Mouse (Mus musculus): ENCODE measurements around the gene Rab10. TPM values are rescaled to one million over a fixed set of nuclear protein-coding genes. Genes with fewer than 3 reads are reported as not detected.
"Not testable (repeated sequence)": the region's sequence is repeated elsewhere in the genome, so short reads cannot be mapped to it uniquely, and the experiment has no call there.

Rab10 gene
- 100 to 1,000 TPM; 114 to 129 (median 122) TPM for total RNA-seq (2022)

GRCm38 (mm10) chr12:3309391-3310320 lies at the start of gene Rab10:
Gene Rab10, minus strand, starts transcription at chr12:3309969.
- DNase-seq (ENCODE audit: low spot score) = peak; percentile 98

- peak; percentile 81 for DNase-seq (ENCODE audit: low spot score)
Measured at GRCm38 (mm10) chr12:3359302-3359701, 49.5 kb upstream of the Rab10 start.

GRCm38 (mm10) chr12:3356824-3357223 lies 47.1 kb upstream of the Rab10 start:
- no peak for DNase-seq (ENCODE audit: low spot score)

GRCm38 (mm10) chr12:3355068-3355467 lies 45.3 kb upstream of the Rab10 start:
- DNase-seq (ENCODE audit: low spot score) = no peak

- DNase-seq (ENCODE audit: low spot score) = no peak
Measured at GRCm38 (mm10) chr12:3352216-3352615, 42.4 kb upstream of the Rab10 start.

- no peak for DNase-seq (ENCODE audit: low spot score)
Measured at GRCm38 (mm10) chr12:3350136-3350535, 40.4 kb upstream of the Rab10 start.

GRCm38 (mm10) chr12:3349387-3349786 lies 39.6 kb upstream of the Rab10 start:
- DNase-seq (ENCODE audit: low spot score) = no peak

- no peak for DNase-seq (ENCODE audit: low spot score)
Measured at GRCm38 (mm10) chr12:3347682-3348081, 37.9 kb upstream of the Rab10 start.

GRCm38 (mm10) chr12:3345038-3345437 lies 35.3 kb upstream of the Rab10 start:
- DNase-seq (ENCODE audit: low spot score) = no peak

GRCm38 (mm10) chr12:3344155-3344554 lies 34.4 kb upstream of the Rab10 start:
- no peak for DNase-seq (ENCODE audit: low spot score)

- no peak for DNase-seq (ENCODE audit: low spot score)
Measured at GRCm38 (mm10) chr12:3338931-3339330, 29.2 kb upstream of the Rab10 start.

- DNase-seq (ENCODE audit: low spot score) = no peak
Measured at GRCm38 (mm10) chr12:3329677-3330076, 19.9 kb upstream of the Rab10 start.

- no peak for DNase-seq (ENCODE audit: low spot score)
Measured at GRCm38 (mm10) chr12:3325232-3325631, 15.5 kb upstream of the Rab10 start.

- no peak for DNase-seq (ENCODE audit: low spot score)
Measured at GRCm38 (mm10) chr12:3323241-3323640, 13.5 kb upstream of the Rab10 start.

GRCm38 (mm10) chr12:3319377-3319776 lies 9.6 kb upstream of the Rab10 start:
- DNase-seq (ENCODE audit: low spot score) = peak; percentile 54

GRCm38 (mm10) chr12:3316937-3317336 lies 7.2 kb upstream of the Rab10 start:
- DNase-seq (ENCODE audit: low spot score) = no peak

- peak; percentile 18 for DNase-seq (ENCODE audit: low spot score)
Measured at GRCm38 (mm10) chr12:3316083-3316482, 6.3 kb upstream of the Rab10 start.

GRCm38 (mm10) chr12:3312886-3313285 lies 3.1 kb upstream of the Rab10 start:
- no peak for DNase-seq (ENCODE audit: low spot score)

GRCm38 (mm10) chr12:3310321-3310692 lies 538 bp upstream of the Rab10 start:
- no peak for DNase-seq (ENCODE audit: low spot score)

GRCm38 (mm10) chr12:3308541-3309241 lies 1.1 kb downstream of the Rab10 start:
- no peak for DNase-seq (ENCODE audit: low spot score)

- DNase-seq (ENCODE audit: low spot score) = no peak
Measured at GRCm38 (mm10) chr12:3307587-3307986, 2.2 kb downstream of the Rab10 start.

GRCm38 (mm10) chr12:3305238-3305637 lies 4.5 kb downstream of the Rab10 start:
- DNase-seq (ENCODE audit: low spot score) = no peak

GRCm38 (mm10) chr12:3297622-3298021 lies 12.1 kb downstream of the Rab10 start:
- DNase-seq (ENCODE audit: low spot score) = not testable (repeated sequence)

Data from heart, adult 8-10 months (tissue).